Mouse (Mus musculus) CH12.LX (cell line): ENCODE data around the gene Ednrb. TPM values are rescaled to one million over a fixed set of nuclear protein-coding genes. Genes with fewer than 3 reads are reported as not detected.

Experiments
- DNase-seq: peaks from one replicate; pipeline ENCODE4 v3.0.0-alpha.2; 2013; ENCODE audit errors: extremely low read depth
- H3K27ac ChIP-seq: 2 replicates; pipeline ENCODE4 v1.5.1; 2012; ENCODE audit warnings: low read depth, mild to moderate bottlenecking, control low read depth, moderate library complexity; ENCODE audit not compliant: insufficient read depth
- H3K27me3 ChIP-seq: replicated peaks from 2 replicates; pipeline ENCODE3; 2012; ENCODE audit warnings: inconsistent platforms
- H3K36me3 ChIP-seq, 2 experiments: replicated peaks in 1 of 2; 2 replicates each; pipeline versions ENCODE3 to v1.6.1; 2012; ENCODE audit warnings: inconsistent platforms in 1 of 2, low read length in 1 of 2, mild to moderate bottlenecking in 1 of 2, mixed read lengths in 1 of 2, moderate library complexity in 1 of 2; ENCODE audit not compliant: control insufficient read depth in 1 of 2, insufficient read depth in 1 of 2
- H3K4me1 ChIP-seq, 2 experiments: 2 replicates each; pipeline ENCODE4 v1.6.1; 2012; ENCODE audit warnings: inconsistent platforms in 1 of 2, moderate library complexity in 1 of 2; ENCODE audit not compliant: insufficient read depth in 2 of 2, control insufficient read depth in 1 of 2
- H3K4me2 ChIP-seq: 2 replicates; pipeline ENCODE4 v1.6.1; 2012; ENCODE audit warnings: low read depth, mild to moderate bottlenecking, control low read depth; ENCODE audit not compliant: poor library complexity, insufficient read depth, severe bottlenecking
- H3K4me3 ChIP-seq, 3 experiments: fragments of 150-350 bp in 1 of 3; sonication (generic) in 1 of 3; replicated peaks in 1 of 3; 2 replicates each; pipeline versions ENCODE3 to v1.5.1; 2011 to 2012; ENCODE audit warnings: low read depth in 2 of 3, low read length in 2 of 3, mild to moderate bottlenecking in 2 of 3, moderate library complexity in 2 of 3, control low read depth in 1 of 3, improper control_type of control experiment in 1 of 3, inconsistent platforms in 1 of 3, mixed read lengths in 1 of 3; ENCODE audit not compliant: poor library complexity in 1 of 3
- H3K79me2 ChIP-seq: replicated peaks from 2 replicates; pipeline ENCODE4 v1.6.1; 2012; ENCODE audit warnings: mild to moderate bottlenecking, moderate library complexity; ENCODE audit not compliant: control insufficient read depth, poor library complexity, insufficient read depth, severe bottlenecking; ENCODE audit errors: extremely low read depth
- H3K9ac ChIP-seq: 2 replicates; pipeline ENCODE4 v1.6.1; 2012; ENCODE audit warnings: low read depth, mild to moderate bottlenecking, control low read depth, moderate library complexity; ENCODE audit not compliant: insufficient read depth
- H3K9me3 ChIP-seq: replicated peaks from 2 replicates; pipeline ENCODE3; 2012; ENCODE audit warnings: low read length, inconsistent platforms, mixed read lengths
- BHLHE40 ChIP-seq: IDR thresholded peaks from 2 replicates; pipeline ENCODE4 v1.6.1; 2011; ENCODE audit warnings: mild to moderate bottlenecking, low read depth, low read length, improper control_type of control experiment
- E2F4 ChIP-seq: IDR thresholded peaks from 2 replicates; pipeline ENCODE4 v1.6.1; 2011; ENCODE audit warnings: low read depth, low read length, improper control_type of control experiment; ENCODE audit not compliant: insufficient replicate concordance
- ELF1 ChIP-seq: IDR thresholded peaks from 2 replicates; pipeline ENCODE4 v1.6.1; 2014; ENCODE audit warnings: low read depth, mild to moderate bottlenecking, inconsistent platforms, low read length, improper control_type of control experiment
- EP300 ChIP-seq: IDR thresholded peaks from 2 replicates; pipeline ENCODE4 v1.6.1; 2011; ENCODE audit warnings: low read length, improper control_type of control experiment
- ETS1 ChIP-seq: conservative IDR thresholded peaks from 2 replicates; pipeline ENCODE4 v1.6.1; 2012; ENCODE audit warnings: low read depth, mild to moderate bottlenecking, inconsistent platforms, low read length, improper control_type of control experiment, moderate library complexity
- GABPA ChIP-seq: IDR thresholded peaks from 2 replicates; pipeline ENCODE4 v1.6.1; 2012; ENCODE audit warnings: low read depth, low read length, improper control_type of control experiment, inconsistent platforms; ENCODE audit not compliant: insufficient replicate concordance
- HCFC1 ChIP-seq: IDR thresholded peaks from 2 replicates; pipeline ENCODE4 v1.6.1; 2012; ENCODE audit warnings: low read depth, mild to moderate bottlenecking, inconsistent platforms, low read length, improper control_type of control experiment
- IRF4 ChIP-seq: IDR thresholded peaks from 2 replicates; pipeline ENCODE4 v1.6.1; 2014; ENCODE audit warnings: low read depth, mild to moderate bottlenecking, inconsistent platforms, low read length, improper control_type of control experiment
- JUN ChIP-seq: IDR thresholded peaks from 2 replicates; pipeline ENCODE4 v1.6.1; 2011; ENCODE audit warnings: low read depth, mild to moderate bottlenecking, low read length, improper control_type of control experiment, moderate library complexity; ENCODE audit not compliant: insufficient read depth
- KAT2A ChIP-seq: IDR thresholded peaks from 2 replicates; pipeline ENCODE4 v1.6.1; 2012; ENCODE audit warnings: low read length, improper control_type of control experiment, inconsistent platforms; ENCODE audit not compliant: insufficient replicate concordance
- MAFK ChIP-seq: IDR thresholded peaks from 2 replicates; pipeline ENCODE4 v1.6.1; 2011; ENCODE audit warnings: low read length, improper control_type of control experiment; ENCODE audit not compliant: insufficient replicate concordance
- MAX ChIP-seq: IDR thresholded peaks from 2 replicates; pipeline ENCODE4 v1.6.1; 2011; ENCODE audit warnings: low read length, improper control_type of control experiment
- MAZ ChIP-seq: IDR thresholded peaks from 2 replicates; pipeline ENCODE4 v1.6.1; 2012; ENCODE audit warnings: low read depth, mild to moderate bottlenecking, inconsistent platforms, low read length, improper control_type of control experiment, moderate library complexity
- MXI1 ChIP-seq: IDR thresholded peaks from 2 replicates; pipeline ENCODE4 v1.6.1; 2011; ENCODE audit warnings: mild to moderate bottlenecking, low read depth, low read length, improper control_type of control experiment
- MYC ChIP-seq: IDR thresholded peaks from 2 replicates; pipeline ENCODE4 v1.6.1; 2011; ENCODE audit warnings: low read depth, mild to moderate bottlenecking, improper control_type of control experiment, low read length
- NELFE ChIP-seq: IDR thresholded peaks from 2 replicates; pipeline ENCODE4 v1.6.1; 2011; ENCODE audit warnings: low read depth, low read length, improper control_type of control experiment
- NRF1 ChIP-seq: IDR thresholded peaks from 2 replicates; pipeline ENCODE4 v1.6.1; 2014; ENCODE audit warnings: low read depth, mild to moderate bottlenecking, inconsistent platforms, low read length, improper control_type of control experiment, moderate library complexity
- POLR2AphosphoS2 ChIP-seq: IDR thresholded peaks from 2 replicates; pipeline ENCODE4 v1.6.1; 2011; ENCODE audit warnings: low read depth, low read length, improper control_type of control experiment
- RAD21 ChIP-seq: IDR thresholded peaks from 2 replicates; pipeline ENCODE4 v1.6.1; 2011; ENCODE audit warnings: low read depth, mild to moderate bottlenecking, low read length, improper control_type of control experiment, moderate library complexity
- SIN3A ChIP-seq: IDR thresholded peaks from 2 replicates; pipeline ENCODE4 v1.6.1; 2012; ENCODE audit warnings: low read length, improper control_type of control experiment, inconsistent platforms
- SMC3 ChIP-seq: IDR thresholded peaks from 2 replicates; pipeline ENCODE4 v1.6.1; 2011; ENCODE audit warnings: low read depth, low read length, improper control_type of control experiment
- USF1 ChIP-seq: IDR thresholded peaks from 2 replicates; pipeline ENCODE4 v1.6.1; 2014; ENCODE audit warnings: low read depth, mild to moderate bottlenecking, inconsistent platforms, low read length, improper control_type of control experiment
- USF2 ChIP-seq: conservative IDR thresholded peaks from 2 replicates; pipeline ENCODE4 v1.6.1; 2011; ENCODE audit warnings: low read depth, low read length, improper control_type of control experiment
- ZC3H11A ChIP-seq: IDR thresholded peaks from 2 replicates; pipeline ENCODE4 v1.6.1; 2012; ENCODE audit warnings: low read depth, mild to moderate bottlenecking, inconsistent platforms, low read length, improper control_type of control experiment
- ZKSCAN1 ChIP-seq: IDR thresholded peaks from 2 replicates; pipeline ENCODE4 v1.6.1; 2012; ENCODE audit warnings: low read depth, inconsistent platforms, low read length, improper control_type of control experiment, borderline replicate concordance
- ZMIZ1 ChIP-seq: IDR thresholded peaks from 2 replicates; pipeline ENCODE4 v1.6.1; 2012; ENCODE audit warnings: low read depth, mild to moderate bottlenecking, inconsistent platforms, low read length, improper control_type of control experiment
- dilution Hi-C: fragments of 300-500 bp; cut with MboI; formaldehyde crosslinking; loops from 2 replicates; pipeline ENCODE4 v1.14.3; 2020; ENCODE audit warnings: low sequenced_read_pairs; ENCODE audit not compliant: extremely low pct_unique_long_range_greater_than_20kb, extremely low pct_ligation_motif_present
- in situ Hi-C: fragments of 300-500 bp; cut with MboI; formaldehyde crosslinking; loops from 3 replicates; pipeline ENCODE4 v1.14.3; 2019; ENCODE audit warnings: low sequenced_read_pairs, low pct_ligation_motif_present, low pct_unique_long_range_greater_than_20kb, mixed read lengths
- polyA plus RNA-seq: library from polyadenylated mRNA; unstranded; fragments of >175 nt; gene quantifications from 2 replicates; pipeline ENCODE4 v1.2.1, GENCODE M21; 2012; ENCODE audit warnings: low read depth; ENCODE audit not compliant: insufficient read length
- total RNA-seq, 2 experiments: library from RNA; depleted of rRNA; stranded (reverse); fragments of 300-350 nt in 1 of 2; fragments of >200 nt in 1 of 2; gene quantifications; 2 replicates each; pipeline ENCODE4 v1.2.3; 2012 to 2014

The Ednrb gene
- total and polyA plus RNA-seq, 3 experiments = not detected

DNA sequence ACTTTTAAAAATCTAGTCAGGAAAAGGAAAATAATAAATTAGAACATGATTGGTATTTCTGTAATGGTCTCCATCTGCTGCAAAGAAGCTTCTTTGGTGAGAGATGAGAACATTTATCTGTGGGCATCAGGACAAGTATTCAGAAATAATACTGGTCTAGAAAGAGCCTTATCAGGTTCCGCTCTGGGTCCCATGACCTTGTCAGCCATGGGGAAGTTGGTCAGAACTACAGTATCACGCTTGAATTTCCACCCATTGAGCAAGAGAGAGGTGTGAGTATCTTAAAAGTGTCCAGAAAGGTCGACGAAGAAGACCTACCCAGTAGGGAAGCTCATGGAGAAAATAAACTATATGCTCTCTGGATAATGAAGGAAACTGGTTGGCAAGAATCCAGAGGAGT is 46.6 kb upstream of the Ednrb start:
- Histone ChIP-seq H3K36me3 (no peaks in the 10 kb centered on the region), H3K27me3 (no peaks in the 10 kb centered on the region), H3K9ac (no peak overlapping the region), H3K9me3 (no peaks in the 10 kb centered on the region), H3K27ac (no peak overlapping the region), H3K4me1 (no peaks in the 10 kb centered on the region), H3K4me2 (no peak overlapping the region), H3K4me3 (no peak overlapping the region), H3K79me2 (no peaks in the 10 kb centered on the region)
- TF ChIP-seq MAZ (no peak), BHLHE40 (no peak), ZMIZ1 (no peak), MAX (no peak), HCFC1 (no peak), EP300 (no peak), ZC3H11A (no peak), USF1 (no peak), IRF4 (no peak), ELF1 (no peak), ZKSCAN1 (no peak), RAD21 (no peak), NRF1 (no peak), MXI1 (no peak), POLR2AphosphoS2 (no peak)
- dilution Hi-C loops (no loop called here), in situ Hi-C loops (no loop called here)
- no peak for DNase-seq

DNA sequence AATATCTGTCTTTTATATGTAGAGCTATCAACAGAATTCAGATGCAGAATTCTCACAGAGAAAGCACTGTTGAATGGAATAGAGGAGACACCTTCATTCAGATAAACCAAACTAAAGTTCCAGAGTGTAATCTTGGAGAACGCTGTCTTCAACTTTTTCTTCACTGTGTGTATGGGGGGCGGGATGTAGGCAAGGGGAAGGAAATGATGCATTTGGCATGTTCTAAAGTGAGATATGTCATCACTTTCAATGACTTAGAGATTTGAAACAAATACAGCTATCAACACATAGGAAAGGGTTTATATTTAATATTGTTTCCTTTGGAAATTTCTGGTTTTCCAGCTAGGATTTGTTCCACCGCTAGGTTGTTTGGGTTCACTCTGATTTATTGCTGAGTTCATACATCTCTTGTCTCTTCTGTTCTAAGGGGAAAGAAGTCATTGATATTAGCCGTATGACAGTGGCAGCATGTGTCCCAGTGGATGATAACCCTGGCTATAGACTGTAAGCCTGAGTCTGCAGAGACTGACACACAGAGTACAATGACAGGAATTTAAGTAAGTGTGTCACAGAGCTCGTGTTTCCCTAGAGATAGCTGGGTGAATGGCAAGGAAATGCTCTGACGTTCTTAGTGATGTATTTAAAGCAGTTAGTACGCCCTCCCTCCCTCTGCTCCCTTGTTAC is 40.8 kb upstream of the Ednrb start:
- Histone ChIP-seq H3K4me3 (no peak overlapping the region), H3K9ac (no peak overlapping the region), H3K9me3 (no peaks in the 10 kb centered on the region), H3K4me1 (no peaks in the 10 kb centered on the region), H3K79me2 (no peaks in the 10 kb centered on the region), H3K27me3 (no peaks in the 10 kb centered on the region), H3K4me2 (no peak overlapping the region), H3K27ac (no peak overlapping the region), H3K36me3 (no peaks in the 10 kb centered on the region)
- in situ Hi-C loops (no loop called here), dilution Hi-C loops (no loop called here)
- no peak for DNase-seq
- TF ChIP-seq SMC3 = no peak
- no peak for TF ChIP-seq ETS1
- TF ChIP-seq GABPA = no peak
- no peak for TF ChIP-seq SIN3A
- no peak for TF ChIP-seq NRF1
- no peak for TF ChIP-seq USF2
- no peak for TF ChIP-seq EP300
- TF ChIP-seq JUN = no peak
- no peak for TF ChIP-seq MYC
- no peak for TF ChIP-seq KAT2A
- TF ChIP-seq ZMIZ1 = no peak
- no peak for TF ChIP-seq MAZ
- TF ChIP-seq ZKSCAN1 = no peak
- no peak for TF ChIP-seq MAFK
- TF ChIP-seq E2F4 = no peak
- no peak for TF ChIP-seq ELF1
- TF ChIP-seq MXI1 = no peak
- no peak for TF ChIP-seq BHLHE40
- TF ChIP-seq NELFE = no peak
- no peak for TF ChIP-seq MAX
